Mouse (Mus musculus): ENCODE results near the gene Gabpb1. TPM values are rescaled to one million over a fixed set of nuclear protein-coding genes. Genes with fewer than 3 reads are reported as not detected.

Gene Gabpb1
- polyA plus RNA-seq, 1 experiment from 2014 or later: 70.3 TPM

- Histone ChIP-seq H3K4me3 (peak overlapping the region; percentile 96), H3K27ac (peak overlapping the region; percentile 100), H3K36me3 (ENCODE audit: poor library complexity, severe bottlenecking) (peaks cover 10% of the 10 kb centered on the region), H3K4me1 (peaks cover 45% of the 10 kb centered on the region), H3K9ac (peak overlapping the region; percentile 99), H3K27me3 (no peaks in the 10 kb centered on the region), H3K9me3 (replicated peaks) (no peaks in the 10 kb centered on the region), H3K4me2 (peak overlapping the region; percentile 82)
- peak; percentile 37 for ATAC-seq
- 0% methylated on average over 71 of the region's 77 CpGs for WGBS
These were observed 1.5 kb downstream of the Gabpb1 start for GRCm38 (mm10) chr2:126674441-126675168.

DNA sequence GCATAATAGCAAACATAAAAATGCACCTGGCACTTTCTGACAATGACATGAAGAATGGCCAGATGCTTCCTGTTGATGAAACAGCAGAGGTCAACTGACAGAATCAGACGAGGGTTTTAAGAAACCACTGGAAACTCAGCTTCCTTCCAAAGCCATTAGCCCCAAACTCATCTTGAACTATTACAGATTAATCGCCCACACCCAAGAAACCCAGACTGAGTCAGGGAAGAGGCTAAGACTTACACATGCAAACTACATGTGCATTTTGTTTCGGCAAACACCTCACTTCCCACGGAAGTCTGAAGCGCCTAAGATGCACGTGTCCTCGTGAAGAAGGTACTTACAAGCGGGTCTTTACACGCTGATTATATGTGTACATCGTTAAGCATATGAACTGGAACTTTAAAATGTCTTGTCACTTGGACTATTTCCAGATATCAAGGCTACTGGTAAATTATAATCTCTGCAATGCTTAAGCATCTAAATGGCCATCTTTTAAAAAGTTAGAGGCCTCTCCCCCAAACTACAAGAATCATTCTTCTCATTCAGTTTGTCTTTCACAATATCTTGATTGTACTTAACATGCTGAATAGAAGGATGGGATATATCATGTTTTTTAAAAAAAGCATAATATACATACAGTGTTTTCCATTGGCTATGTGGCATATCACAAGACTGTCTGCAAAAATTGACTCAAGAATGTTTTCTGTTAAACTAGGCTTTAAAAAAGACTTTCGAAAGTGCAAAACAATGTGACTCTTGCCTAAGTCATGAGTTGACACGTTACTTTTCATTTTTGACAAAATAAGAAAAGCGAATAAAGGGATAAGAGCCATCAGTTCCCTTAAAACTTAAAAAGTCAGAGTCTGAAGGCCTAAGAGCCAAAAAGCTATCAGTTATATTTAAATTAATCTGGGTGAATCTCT lies 2.6 kb downstream of the Gabpb1 start:
- peaks cover 45% of the 10 kb centered on the region for H3K4me1 ChIP-seq
- ATAC-seq: no peak
- H3K27me3 ChIP-seq: no peaks in the 10 kb centered on the region
- no peak overlapping the region for H3K27ac ChIP-seq
- peak overlapping the region; percentile 82 for H3K4me2 ChIP-seq
- WGBS: 60% methylated on average over 13 of the region's 13 CpGs
- H3K36me3 ChIP-seq (ENCODE audit: poor library complexity, severe bottlenecking): peaks cover 3% of the 10 kb centered on the region; the same call in 1 of the 2 replicates
- H3K9ac ChIP-seq: peak overlapping the region; percentile 99
- peak overlapping the region; percentile 96 for H3K4me3 ChIP-seq
- H3K9me3 ChIP-seq (replicated peaks): no peaks in the 10 kb centered on the region

GRCm38 (mm10) chr2:126668621-126669252 lies 7.4 kb downstream of the Gabpb1 start:
- Histone ChIP-seq H3K4me1 (peaks cover 25% of the 10 kb centered on the region), H3K27ac (no peak overlapping the region), H3K4me3 (no peak overlapping the region), H3K4me2 (no peak overlapping the region), H3K9me3 (replicated peaks) (no peaks in the 10 kb centered on the region), H3K36me3 (ENCODE audit: poor library complexity, severe bottlenecking) (no peaks in the 10 kb centered on the region), H3K9ac (no peak overlapping the region), H3K27me3 (no peaks in the 10 kb centered on the region)
- WGBS: 89% methylated on average over 5 of the region's 5 CpGs
- ATAC-seq: no peak

DNA sequence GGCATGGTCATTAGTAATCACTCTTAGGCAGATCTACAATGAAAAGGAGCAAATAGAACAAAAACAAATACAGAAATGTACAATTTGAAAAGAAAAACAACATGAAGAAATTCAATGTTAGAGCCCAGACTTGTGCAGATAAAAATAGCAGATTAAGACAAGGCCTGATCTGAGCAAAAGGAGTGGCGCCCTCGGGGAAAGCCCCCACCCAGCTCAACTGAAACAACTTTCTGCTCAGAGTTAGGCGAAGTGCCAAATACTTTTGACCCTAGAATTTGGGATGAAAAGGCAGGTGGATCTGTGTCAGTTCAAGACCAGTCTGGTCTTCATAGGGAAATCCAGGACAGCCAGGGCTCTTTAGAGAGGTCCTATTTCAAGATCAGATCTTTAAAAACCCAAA lies 10.2 kb downstream of the Gabpb1 start:
- Histone ChIP-seq H3K4me2 (no peak overlapping the region), H3K27ac (no peak overlapping the region), H3K4me3 (no peak overlapping the region), H3K9ac (no peak overlapping the region), H3K36me3 (ENCODE audit: poor library complexity, severe bottlenecking) (no peaks in the 10 kb centered on the region), H3K9me3 (replicated peaks) (no peaks in the 10 kb centered on the region), H3K4me1 (no peaks in the 10 kb centered on the region), H3K27me3 (no peaks in the 10 kb centered on the region)
- WGBS: 93% methylated on average over 3 of the region's 3 CpGs
- ATAC-seq: no peak

- Histone ChIP-seq H3K4me3 (no peak overlapping the region), H3K9ac (no peak overlapping the region), H3K9me3 (replicated peaks) (no peaks in the 10 kb centered on the region), H3K4me1 (no peaks in the 10 kb centered on the region), H3K36me3 (ENCODE audit: poor library complexity, severe bottlenecking) (no peaks in the 10 kb centered on the region), H3K27ac (no peak overlapping the region), H3K27me3 (no peaks in the 10 kb centered on the region), H3K4me2 (no peak overlapping the region)
- ATAC-seq: 0 out of 2 replicates have a peak, but pooled peaks have one; percentile 21
- WGBS: 63% methylated on average over 4 of the region's 4 CpGs
These were observed 12.7 kb downstream of the Gabpb1 start for GRCm38 (mm10) chr2:126663481-126663880.

DNA sequence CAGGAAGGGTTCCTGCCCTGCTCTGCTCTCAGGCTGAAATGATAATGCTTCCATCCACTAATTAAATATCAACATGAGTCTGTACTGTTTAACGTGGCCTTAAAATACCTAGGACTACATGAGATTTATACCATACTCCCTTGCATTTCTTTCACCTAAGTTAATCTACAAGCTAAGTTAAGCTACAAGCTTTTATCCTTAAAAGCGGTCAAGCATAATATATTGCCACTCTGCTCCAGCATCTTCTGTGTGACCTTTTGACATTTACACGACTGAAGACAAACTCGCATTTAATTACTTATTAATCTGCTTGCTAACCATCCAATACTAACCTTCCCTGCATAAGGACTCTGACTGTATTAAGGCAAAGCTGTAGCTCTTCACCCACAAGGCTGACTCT lies 23.2 kb downstream of the Gabpb1 start:
- Histone ChIP-seq H3K4me2 (no peak overlapping the region), H3K27ac (no peak overlapping the region), H3K4me1 (no peaks in the 10 kb centered on the region), H3K27me3 (no peaks in the 10 kb centered on the region), H3K9ac (no peak overlapping the region), H3K36me3 (ENCODE audit: poor library complexity, severe bottlenecking) (peaks cover 58% of the 10 kb centered on the region), H3K4me3 (no peak overlapping the region), H3K9me3 (replicated peaks) (no peaks in the 10 kb centered on the region)
- 85% methylated on average over 4 of the region's 4 CpGs for WGBS
- no peak for ATAC-seq

- Histone ChIP-seq H3K36me3 (ENCODE audit: poor library complexity, severe bottlenecking) (peaks cover 77% of the 10 kb centered on the region), H3K27me3 (no peaks in the 10 kb centered on the region), H3K9me3 (replicated peaks) (no peaks in the 10 kb centered on the region), H3K4me2 (no peak overlapping the region), H3K4me1 (no peaks in the 10 kb centered on the region), H3K9ac (no peak overlapping the region), H3K4me3 (no peak overlapping the region), H3K27ac (no peak overlapping the region)
- WGBS: 93% methylated on average over 3 of the region's 3 CpGs
- ATAC-seq: no peak
These were observed 28.4 kb downstream of the Gabpb1 start for GRCm38 (mm10) chr2:126647762-126648161.

DNA sequence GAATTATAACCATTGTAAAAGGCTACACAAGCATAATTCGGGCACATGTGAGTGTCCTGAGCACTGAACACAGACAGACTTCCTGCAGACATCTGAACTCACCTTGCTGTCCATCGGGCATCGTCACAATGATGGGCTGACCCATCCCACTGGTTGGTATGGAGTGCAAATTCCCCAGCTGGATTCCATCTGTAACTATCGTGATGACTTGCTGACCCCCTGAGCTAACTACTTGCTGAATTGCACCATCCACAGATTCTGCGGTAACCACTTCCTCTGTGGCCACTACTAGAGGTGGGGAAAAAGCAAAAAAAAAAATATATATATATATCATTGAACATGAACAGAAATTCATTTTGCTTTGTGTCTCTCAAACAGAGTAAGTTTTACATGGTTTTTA lies 29.7 kb downstream of the Gabpb1 start:
- ATAC-seq: no peak
- Histone ChIP-seq H3K9ac (no peak overlapping the region), H3K4me2 (no peak overlapping the region), H3K27ac (no peak overlapping the region), H3K36me3 (ENCODE audit: poor library complexity, severe bottlenecking) (peaks cover 65% of the 10 kb centered on the region), H3K27me3 (no peaks in the 10 kb centered on the region), H3K4me3 (no peak overlapping the region), H3K4me1 (no peaks in the 10 kb centered on the region), H3K9me3 (replicated peaks) (no peaks in the 10 kb centered on the region)
- 93% methylated on average over 5 of the region's 5 CpGs for WGBS

- H3K27ac ChIP-seq: no peak overlapping the region
- H3K4me3 ChIP-seq: no peak overlapping the region
- H3K4me2 ChIP-seq: no peak overlapping the region
- ATAC-seq: no peak
- no peaks in the 10 kb centered on the region for H3K4me1 ChIP-seq
- peaks cover 69% of the 10 kb centered on the region for H3K36me3 ChIP-seq (ENCODE audit: poor library complexity, severe bottlenecking)
- WGBS: 97% methylated on average over 1 of the region's 1 CpGs
- H3K9ac ChIP-seq: no peak overlapping the region
- no peaks in the 10 kb centered on the region for H3K27me3 ChIP-seq
- no peaks in the 10 kb centered on the region for H3K9me3 ChIP-seq (replicated peaks)
These were observed 31.4 kb downstream of the Gabpb1 start for GRCm38 (mm10) chr2:126644768-126645167.

- Histone ChIP-seq H3K27me3 (no peaks in the 10 kb centered on the region), H3K9ac (no peak overlapping the region), H3K27ac (no peak overlapping the region), H3K4me3 (no peak overlapping the region), H3K36me3 (ENCODE audit: poor library complexity, severe bottlenecking) (peaks cover 56% of the 10 kb centered on the region), H3K4me2 (no peak overlapping the region), H3K9me3 (replicated peaks) (no peaks in the 10 kb centered on the region), H3K4me1 (no peaks in the 10 kb centered on the region)
- ATAC-seq: no peak
- WGBS: 89% methylated on average over 2 of the region's 2 CpGs
These were observed 35.8 kb downstream of the Gabpb1 start for GRCm38 (mm10) chr2:126640298-126640697.

GRCm38 (mm10) chr2:126635939-126636823 lies 40.0 kb downstream of the Gabpb1 start:
- ATAC-seq: no peak

More at GRCm38 (mm10) chr2:126635939-126636823, 40.0 kb downstream of the Gabpb1 start:
- H3K27me3 ChIP-seq: no peaks in the 10 kb centered on the region
- H3K9me3 ChIP-seq (replicated peaks): no peaks in the 10 kb centered on the region
- peaks cover 46% of the 10 kb centered on the region for H3K36me3 ChIP-seq (ENCODE audit: poor library complexity, severe bottlenecking)
- H3K4me3 ChIP-seq: no peak overlapping the region
- H3K4me1 ChIP-seq: no peaks in the 10 kb centered on the region
- no peak overlapping the region for H3K4me2 ChIP-seq
- 85% methylated on average over 12 of the region's 12 CpGs for WGBS
- no peak overlapping the region for H3K9ac ChIP-seq
- no peak overlapping the region for H3K27ac ChIP-seq

Data from forebrain, embryonic 13.5 days (tissue).